Mouse (Mus musculus): Measurements from ENCODE around the gene Pex5l. TPM values are rescaled to one million over a fixed set of nuclear protein-coding genes. Genes with fewer than 3 reads are reported as not detected.
A peak's percentile ranks its signal among the peaks of the same experiment; 100 is the strongest.

Gene Pex5l
- polyA plus RNA-seq, 1 experiment from 2014 or later = 1.5 TPM

DNA sequence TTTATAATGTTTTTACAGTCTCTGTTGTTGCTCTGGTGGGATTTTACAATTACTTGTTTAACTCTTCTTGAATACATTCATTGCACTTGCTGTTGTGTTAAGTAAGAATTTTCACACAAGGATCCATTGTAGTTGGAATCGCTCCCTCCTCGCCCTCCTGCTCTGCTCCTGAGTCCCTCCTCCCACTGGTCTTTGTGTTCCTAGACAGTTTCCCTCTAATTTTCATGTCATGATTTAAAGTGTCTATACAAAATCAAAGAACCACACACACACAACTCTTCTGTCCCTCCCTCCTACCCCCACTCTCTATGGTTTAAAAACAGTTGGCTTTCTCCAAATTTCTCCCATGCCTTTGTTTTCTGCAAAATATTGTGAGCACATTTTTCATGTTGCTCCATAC is 81.6 kb downstream of the Pex5l start:
- 27% methylated on average over 2 of the region's 2 CpGs for WGBS
- no peaks in the 10 kb centered on the region for H3K27me3 ChIP-seq
- H3K4me3 ChIP-seq (replicated peaks) = no peak overlapping the region

DNA sequence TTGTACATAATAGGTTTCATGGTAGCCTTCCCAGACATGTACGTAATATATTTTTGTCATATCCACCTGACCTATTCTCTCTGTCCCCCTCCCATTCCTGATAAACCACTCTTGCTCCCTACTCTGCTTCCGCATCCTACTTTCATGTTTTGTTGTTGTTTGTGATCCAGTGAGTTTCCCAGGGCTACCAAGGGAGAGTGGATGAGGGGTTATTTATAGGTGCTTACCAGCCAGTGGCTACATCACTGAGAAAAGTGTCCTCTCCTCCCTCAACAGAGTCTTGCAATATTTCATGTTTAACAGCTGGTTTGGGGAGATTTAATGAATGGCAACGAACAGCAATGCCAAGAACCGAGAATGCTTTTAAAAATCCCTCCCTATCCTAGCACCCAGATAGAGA is 82.0 kb downstream of the Pex5l start:
- no peak overlapping the region for H3K4me3 ChIP-seq (replicated peaks)
- peaks cover 32% of the 10 kb centered on the region for H3K4me1 ChIP-seq (replicated peaks)
- no peaks in the 10 kb centered on the region for H3K9me3 ChIP-seq
- no peak overlapping the region for H3K27ac ChIP-seq
- no peak for ATAC-seq
- H3K27me3 ChIP-seq = no peaks in the 10 kb centered on the region
- no peaks in the 10 kb centered on the region for H3K36me3 ChIP-seq
- H3K9ac ChIP-seq (replicated peaks) = no peak overlapping the region
- H3K4me2 ChIP-seq (replicated peaks) = no peak overlapping the region
- 84% methylated on average over 4 of the region's 4 CpGs for WGBS

More for the DNA sequence above, 81.6 kb downstream of the Pex5l start:
- Histone ChIP-seq H3K9me3 (no peaks in the 10 kb centered on the region), H3K36me3 (no peaks in the 10 kb centered on the region), H3K4me1 (replicated peaks) (peaks cover 32% of the 10 kb centered on the region), H3K9ac (replicated peaks) (no peak overlapping the region), H3K27ac (no peak overlapping the region), H3K4me2 (replicated peaks) (no peak overlapping the region)
- no peak for ATAC-seq

DNA sequence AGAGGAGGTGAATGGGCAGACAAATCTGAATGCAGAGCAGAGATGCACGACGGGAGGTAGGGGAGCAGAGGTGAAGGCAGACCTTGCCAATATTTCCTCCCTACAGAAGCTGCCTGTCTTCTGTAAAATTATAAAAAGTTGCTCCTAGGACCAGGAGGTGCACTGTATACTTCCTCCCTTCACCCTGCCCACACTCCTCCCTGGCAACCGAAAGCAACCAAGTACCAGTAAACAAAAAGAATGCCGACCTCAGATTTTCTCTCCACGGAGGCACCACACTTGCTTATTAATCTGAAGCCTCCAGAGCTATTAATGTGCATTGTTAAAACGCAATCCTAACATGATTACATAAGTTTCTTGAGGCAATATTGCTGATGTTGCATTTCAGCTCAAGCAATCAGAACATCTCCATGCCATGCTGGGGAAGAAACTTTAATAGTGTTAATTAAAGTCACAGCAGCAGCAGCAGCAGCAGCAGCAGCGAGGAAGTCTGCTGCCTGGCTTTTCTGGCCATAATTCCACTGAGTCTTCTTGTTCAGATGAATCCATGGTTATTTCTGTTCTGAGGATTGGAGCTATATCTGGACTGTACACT is 82.6 kb downstream of the Pex5l start:
- Histone ChIP-seq H3K9me3 (no peaks in the 10 kb centered on the region), H3K9ac (replicated peaks) (no peak overlapping the region), H3K27ac (no peak overlapping the region), H3K27me3 (no peaks in the 10 kb centered on the region), H3K4me3 (replicated peaks) (no peak overlapping the region), H3K4me2 (replicated peaks) (no peak overlapping the region), H3K36me3 (no peaks in the 10 kb centered on the region), H3K4me1 (replicated peaks) (peaks cover 32% of the 10 kb centered on the region)
- 49% methylated on average over 7 of the region's 7 CpGs for WGBS
- no peak for ATAC-seq

GRCm38 (mm10) chr3:33048304-33048703 is 94.7 kb downstream of the Pex5l start:
- no peak overlapping the region for H3K4me3 ChIP-seq (replicated peaks)

DNA sequence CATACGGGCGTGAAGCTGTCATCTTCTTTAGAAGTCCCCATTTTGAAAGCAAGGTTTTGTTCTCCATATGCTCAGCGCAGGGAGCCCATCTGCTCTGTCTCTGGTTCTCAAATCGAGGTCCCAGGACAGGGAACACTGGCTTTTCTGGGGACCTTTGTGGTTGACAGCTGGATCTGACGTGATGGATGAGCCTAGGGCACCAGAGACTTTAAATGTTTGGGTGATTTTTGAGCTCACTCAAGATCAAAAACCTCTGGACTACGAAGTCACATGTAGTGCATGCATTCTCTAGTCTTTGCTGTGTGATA is 98.3 kb downstream of the Pex5l start:
- Histone ChIP-seq H3K27ac (no peak overlapping the region), H3K4me2 (replicated peaks) (no peak overlapping the region), H3K4me3 (replicated peaks) (no peak overlapping the region), H3K9me3 (no peaks in the 10 kb centered on the region), H3K9ac (replicated peaks) (no peak overlapping the region), H3K27me3 (no peaks in the 10 kb centered on the region), H3K36me3 (no peaks in the 10 kb centered on the region), H3K4me1 (replicated peaks) (peaks cover 7% of the 10 kb centered on the region)
- 73% methylated on average over 6 of the region's 6 CpGs for WGBS
- ATAC-seq = peak; percentile 9; the same call in 1 of the 2 replicates

More at GRCm38 (mm10) chr3:33048304-33048703, 94.7 kb downstream of the Pex5l start:
- WGBS = 58% methylated on average over 5 of the region's 5 CpGs
- no peaks in the 10 kb centered on the region for H3K27me3 ChIP-seq
- H3K4me1 ChIP-seq (replicated peaks) = peaks cover 7% of the 10 kb centered on the region
- no peak overlapping the region for H3K27ac ChIP-seq
- no peak overlapping the region for H3K4me2 ChIP-seq (replicated peaks)
- peak; percentile 61; the same call in 1 of the 2 replicates for ATAC-seq
- H3K9me3 ChIP-seq = no peaks in the 10 kb centered on the region
- H3K9ac ChIP-seq (replicated peaks) = no peak overlapping the region
- no peaks in the 10 kb centered on the region for H3K36me3 ChIP-seq

DNA sequence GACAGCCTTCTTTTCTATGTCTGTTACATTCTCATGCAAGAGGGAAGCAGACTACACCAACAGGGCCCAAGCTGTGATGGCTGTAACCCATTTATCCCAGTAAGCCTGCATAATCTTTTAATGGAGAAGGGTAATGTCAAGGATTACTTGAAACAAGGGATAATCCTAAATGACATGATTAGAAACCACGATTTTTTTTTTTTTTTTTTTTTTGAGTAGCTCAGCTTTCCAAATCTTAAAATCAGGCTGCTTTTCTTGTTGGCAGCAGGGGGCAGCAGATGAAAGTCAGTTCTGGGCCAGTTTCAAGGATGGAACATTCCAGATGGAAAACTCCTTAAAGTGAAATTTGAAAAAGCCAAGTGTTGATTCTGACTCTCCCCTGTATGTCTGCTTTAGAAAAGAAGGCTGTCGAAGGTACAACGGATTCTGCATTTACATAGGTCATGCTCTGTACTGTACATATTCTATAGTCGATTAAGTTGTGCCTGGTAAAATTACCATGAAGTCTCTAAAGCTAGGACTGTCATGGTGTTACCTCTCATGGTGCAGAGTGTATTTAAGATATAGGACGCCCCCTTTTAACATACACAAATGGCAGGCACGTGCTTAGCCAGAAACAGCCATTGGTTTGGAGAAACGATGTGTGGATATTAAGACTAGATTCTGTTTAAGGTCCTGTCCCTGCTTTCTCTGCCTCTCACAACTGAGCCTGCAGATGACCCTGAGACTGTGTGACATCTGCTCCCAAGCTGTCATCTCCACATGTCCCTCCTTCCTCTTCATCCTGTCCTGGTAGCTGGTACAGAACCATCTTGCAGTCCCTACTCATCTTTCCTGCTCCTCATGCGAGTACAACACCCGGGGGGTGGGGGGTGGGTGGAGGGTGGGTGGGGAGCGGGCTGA is 98.9 kb downstream of the Pex5l start:
- peak; percentile 62 for ATAC-seq
- no peak overlapping the region for H3K4me2 ChIP-seq (replicated peaks)
- 72% methylated on average over 10 of the region's 10 CpGs for WGBS
- no peak overlapping the region for H3K9ac ChIP-seq (replicated peaks)
- no peaks in the 10 kb centered on the region for H3K9me3 ChIP-seq
- no peaks in the 10 kb centered on the region for H3K36me3 ChIP-seq
- no peaks in the 10 kb centered on the region for H3K27me3 ChIP-seq
- peaks cover 7% of the 10 kb centered on the region for H3K4me1 ChIP-seq (replicated peaks)
- H3K4me3 ChIP-seq (replicated peaks) = no peak overlapping the region
- H3K27ac ChIP-seq = no peak overlapping the region

- no peaks in the 10 kb centered on the region for H3K9me3 ChIP-seq
- no peak overlapping the region for H3K4me2 ChIP-seq (replicated peaks)
- no peak overlapping the region for H3K4me3 ChIP-seq (replicated peaks)
- H3K9ac ChIP-seq (replicated peaks) = no peak overlapping the region
- H3K27me3 ChIP-seq = no peaks in the 10 kb centered on the region
- no peaks in the 10 kb centered on the region for H3K4me1 ChIP-seq (replicated peaks)
- H3K27ac ChIP-seq = no peak overlapping the region
- WGBS = 70% methylated on average over 5 of the region's 5 CpGs
- ATAC-seq = peak; percentile 60; the same call in 1 of the 2 replicates
- H3K36me3 ChIP-seq = no peaks in the 10 kb centered on the region
These were observed 118.5 kb downstream of the Pex5l start for GRCm38 (mm10) chr3:33024566-33024965.

GRCm38 (mm10) chr3:33003901-33004300 is 139.1 kb downstream of the Pex5l start:
- Histone ChIP-seq H3K36me3 (no peaks in the 10 kb centered on the region), H3K9me3 (no peaks in the 10 kb centered on the region), H3K4me1 (replicated peaks) (peaks cover 4% of the 10 kb centered on the region; the same call in 1 of the 2 replicates), H3K27me3 (no peaks in the 10 kb centered on the region), H3K27ac (no peak overlapping the region), H3K4me3 (replicated peaks) (no peak overlapping the region), H3K9ac (replicated peaks) (no peak overlapping the region), H3K4me2 (replicated peaks) (no peak overlapping the region)
- 86% methylated on average over 4 of the region's 4 CpGs for WGBS
- no peak for ATAC-seq

DNA sequence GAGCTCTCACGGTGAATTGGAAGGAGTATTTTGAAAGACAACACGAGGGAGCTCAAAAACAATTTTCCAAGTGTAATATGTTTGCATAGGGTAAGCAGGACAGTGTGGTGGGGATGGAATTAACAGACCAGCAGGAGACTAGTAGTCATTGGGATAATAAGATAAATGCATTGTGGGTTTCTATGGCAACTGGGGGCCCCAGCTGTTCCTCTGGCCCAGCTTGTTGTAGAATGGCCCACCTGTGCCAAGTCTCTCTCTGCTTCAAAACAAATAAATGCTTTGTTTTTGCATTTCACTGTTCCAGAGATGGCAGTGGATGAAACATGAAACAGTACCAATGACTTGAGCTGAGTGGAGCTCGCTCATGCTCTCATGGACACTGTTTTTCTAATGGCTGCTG is 141.3 kb downstream of the Pex5l start:
- Histone ChIP-seq H3K9ac (replicated peaks) (no peak overlapping the region), H3K9me3 (no peaks in the 10 kb centered on the region)
- WGBS = 75% methylated on average over 3 of the region's 3 CpGs

GRCm38 (mm10) chr3:33000383-33001015 is 142.5 kb downstream of the Pex5l start:
- 92% methylated on average over 8 of the region's 8 CpGs for WGBS
- Histone ChIP-seq H3K36me3 (no peaks in the 10 kb centered on the region), H3K27me3 (no peaks in the 10 kb centered on the region), H3K4me3 (replicated peaks) (no peak overlapping the region), H3K27ac (no peak overlapping the region), H3K9ac (replicated peaks) (no peak overlapping the region), H3K9me3 (no peaks in the 10 kb centered on the region), H3K4me2 (replicated peaks) (no peak overlapping the region), H3K4me1 (replicated peaks) (peaks cover 4% of the 10 kb centered on the region; the same call in 1 of the 2 replicates)
- ATAC-seq = no peak

More for the DNA sequence above, 141.3 kb downstream of the Pex5l start:
- Histone ChIP-seq H3K36me3 (no peaks in the 10 kb centered on the region), H3K4me3 (replicated peaks) (no peak overlapping the region), H3K4me1 (replicated peaks) (peaks cover 4% of the 10 kb centered on the region; the same call in 1 of the 2 replicates), H3K4me2 (replicated peaks) (no peak overlapping the region), H3K27me3 (no peaks in the 10 kb centered on the region), H3K27ac (no peak overlapping the region)
- ATAC-seq = peak; percentile 68; the same call in 1 of the 2 replicates

DNA sequence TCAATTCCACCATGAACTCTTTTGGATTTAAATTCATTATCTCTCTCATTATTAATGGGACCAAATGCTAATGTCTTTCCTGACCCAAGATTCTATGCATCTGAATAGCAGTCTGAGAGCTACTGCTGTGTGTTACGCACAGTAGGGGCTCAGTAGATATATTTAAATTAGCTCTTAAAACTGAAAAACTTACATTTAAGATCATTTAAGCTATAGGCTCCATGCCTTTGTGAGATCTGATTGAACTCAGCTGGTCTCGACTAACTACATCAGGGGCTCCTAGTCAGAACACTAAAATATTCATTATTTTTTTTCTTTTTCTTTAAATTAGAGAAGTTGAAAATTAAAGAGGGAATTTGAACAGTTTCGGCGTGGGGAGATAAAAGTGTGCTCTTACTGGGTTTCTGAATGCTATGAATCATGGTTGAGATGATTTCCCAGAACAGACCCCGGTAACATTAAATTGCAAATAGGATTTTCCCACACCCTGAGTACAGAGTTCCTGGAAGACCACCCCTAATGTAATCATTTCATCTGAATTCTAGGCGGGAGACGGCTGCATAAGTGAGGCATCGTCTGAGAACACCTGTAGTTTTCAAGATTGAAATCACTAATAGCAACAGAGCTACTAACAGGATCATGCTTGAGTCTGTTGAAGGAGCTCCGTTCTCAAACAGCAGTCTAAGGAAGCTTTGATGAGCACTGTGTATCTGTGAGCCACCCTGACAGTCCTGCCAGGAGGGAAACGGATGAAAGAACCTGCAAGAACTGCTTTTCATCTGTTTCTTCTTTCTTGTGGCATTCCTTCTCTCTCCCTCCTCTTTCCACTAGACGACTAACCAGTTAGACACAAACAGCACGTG is 151.1 kb downstream of the Pex5l start:
- no peaks in the 10 kb centered on the region for H3K9me3 ChIP-seq
- no peak overlapping the region for H3K4me2 ChIP-seq (replicated peaks)
- no peaks in the 10 kb centered on the region for H3K4me1 ChIP-seq (replicated peaks)
- H3K4me3 ChIP-seq (replicated peaks) = no peak overlapping the region
- H3K27me3 ChIP-seq = no peaks in the 10 kb centered on the region
- no peak overlapping the region for H3K27ac ChIP-seq
- H3K9ac ChIP-seq (replicated peaks) = no peak overlapping the region
- WGBS = 59% methylated on average over 12 of the region's 12 CpGs
- peak; percentile 76 for ATAC-seq
- H3K36me3 ChIP-seq = no peaks in the 10 kb centered on the region

Measured in midbrain, embryonic 13.5 days (tissue).